Mouse (Mus musculus): ENCODE data around the gene Casr.

Gene Casr

DNA sequence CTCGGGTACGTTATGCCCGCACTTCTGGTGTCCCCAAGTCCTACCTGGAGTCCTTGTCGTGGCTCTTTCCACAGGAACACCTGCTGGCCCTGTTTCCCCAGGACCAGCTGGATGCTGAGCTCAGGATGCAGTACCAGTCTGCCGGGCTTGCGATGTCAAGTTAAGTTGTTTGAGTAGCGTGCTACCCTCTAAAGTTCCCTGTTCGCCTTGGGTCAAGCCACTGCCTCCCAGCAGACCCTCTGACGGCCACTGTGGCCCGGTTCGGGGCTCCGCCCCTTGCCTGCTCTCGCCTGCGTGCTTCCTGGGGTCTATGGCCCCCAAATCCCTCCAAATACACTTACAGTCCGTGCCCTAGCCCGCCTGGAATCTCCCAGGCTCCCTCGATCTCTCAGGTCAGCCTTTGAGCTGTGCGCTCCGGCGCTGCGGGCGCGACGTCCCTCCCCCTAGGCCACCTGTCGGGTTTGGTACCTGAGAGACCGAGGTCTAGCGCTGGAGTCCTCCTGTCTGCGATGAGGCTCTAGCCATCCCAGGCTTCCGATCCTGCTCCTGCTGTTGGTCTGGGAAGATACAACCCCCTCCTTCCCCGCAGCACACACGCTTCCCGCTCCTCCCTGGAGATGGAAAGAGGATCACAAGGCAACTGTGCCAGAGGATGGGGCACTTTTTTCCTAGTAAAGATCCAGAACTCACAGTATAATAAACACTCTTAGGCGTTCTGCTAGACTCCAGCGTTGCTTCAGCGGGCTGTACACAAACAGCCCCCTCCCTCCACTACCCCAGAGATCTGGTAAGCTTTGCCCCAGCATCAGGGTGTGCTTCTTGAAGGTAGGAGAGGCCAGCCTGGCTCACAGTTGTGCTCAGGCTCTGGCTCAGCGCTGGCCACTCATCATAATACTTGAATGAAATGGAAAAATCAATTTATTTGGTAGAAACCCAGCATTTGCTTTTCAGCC lies at the start of gene Casr:
Casr (minus strand) TSS at position 756 of the 953 bp plus-strand sequence.
- DNase-seq = peak; percentile 26

GRCm38 (mm10) chr16:36602632-36603031 lies 40.7 kb upstream of the Casr start:
- no peak for DNase-seq

DNA sequence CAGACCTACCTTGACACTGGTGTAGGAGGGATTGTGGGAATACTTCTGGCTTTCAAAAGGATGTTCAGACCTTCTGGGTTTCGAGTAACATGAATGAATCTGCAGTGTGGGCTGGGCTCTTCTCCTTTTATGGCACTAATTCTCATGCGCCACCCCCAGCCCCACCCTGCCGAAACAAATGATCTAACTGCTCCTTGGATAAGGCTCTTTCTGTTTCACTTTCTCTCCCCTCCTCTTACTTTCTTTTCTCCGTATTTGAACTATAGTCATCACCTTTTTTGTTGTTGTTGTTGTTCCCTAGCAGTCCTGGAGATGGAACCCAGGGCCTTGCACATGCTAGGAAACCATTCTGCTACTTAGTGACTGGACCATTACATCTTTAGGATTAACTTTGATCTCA lies 36.3 kb upstream of the Casr start:
- no peak for DNase-seq

DNA sequence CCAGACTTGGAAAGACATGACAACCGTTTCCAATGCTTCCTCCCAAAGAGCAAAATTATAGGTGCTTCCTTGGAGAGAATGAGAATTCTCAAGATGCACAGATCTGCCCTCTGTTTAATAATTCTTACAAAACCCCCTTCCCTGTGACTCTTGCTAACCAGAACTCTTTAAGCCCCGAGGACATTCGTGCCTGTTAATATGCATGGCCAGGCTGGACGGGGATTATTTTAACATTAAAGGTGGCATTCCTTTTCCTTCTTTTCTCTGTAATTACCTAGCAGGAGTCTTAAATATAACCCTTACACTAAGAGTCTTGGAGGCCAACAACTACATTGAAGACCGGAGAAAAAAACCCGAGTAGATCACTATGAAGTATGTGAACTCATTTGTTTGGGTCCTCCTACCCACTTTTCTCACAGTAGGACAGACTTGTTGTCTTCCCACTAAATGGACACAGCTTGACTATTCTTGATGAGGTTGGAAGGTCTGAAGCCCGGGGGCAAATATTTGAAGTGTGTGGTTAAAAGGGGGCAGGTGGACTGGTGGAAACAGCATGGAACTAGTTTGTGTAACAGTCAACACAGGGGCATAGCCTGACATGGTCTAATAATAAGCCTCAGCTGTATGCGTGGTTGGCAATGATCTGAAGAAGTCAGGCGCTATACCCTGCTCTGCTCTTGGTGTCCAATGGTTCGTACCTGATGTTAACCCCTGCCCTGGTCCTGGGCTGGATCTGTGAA lies 34.9 kb upstream of the Casr start:
- DNase-seq = peak; percentile 26

GRCm38 (mm10) chr16:36589898-36590297 lies 28.0 kb upstream of the Casr start:
- DNase-seq = no peak

DNA sequence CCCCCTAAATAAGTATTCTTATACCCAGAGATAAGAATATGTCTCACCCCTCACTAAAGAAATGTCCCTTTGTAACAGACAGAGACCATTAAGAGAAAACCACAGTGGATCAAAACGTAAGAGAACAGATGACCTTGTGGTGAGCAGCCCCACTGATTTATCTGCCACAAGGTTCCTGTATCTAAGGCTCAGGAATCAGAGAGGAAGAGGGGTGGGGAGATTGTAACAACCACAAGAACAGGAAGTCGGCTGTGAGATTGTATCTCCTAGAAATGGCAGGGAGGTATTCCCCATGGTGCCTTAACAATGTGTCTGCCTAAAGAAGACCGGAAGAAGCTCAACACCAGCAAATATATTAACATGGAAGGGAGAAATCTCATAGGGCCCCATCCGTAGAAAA lies 26.0 kb upstream of the Casr start:
- no peak for DNase-seq

DNA sequence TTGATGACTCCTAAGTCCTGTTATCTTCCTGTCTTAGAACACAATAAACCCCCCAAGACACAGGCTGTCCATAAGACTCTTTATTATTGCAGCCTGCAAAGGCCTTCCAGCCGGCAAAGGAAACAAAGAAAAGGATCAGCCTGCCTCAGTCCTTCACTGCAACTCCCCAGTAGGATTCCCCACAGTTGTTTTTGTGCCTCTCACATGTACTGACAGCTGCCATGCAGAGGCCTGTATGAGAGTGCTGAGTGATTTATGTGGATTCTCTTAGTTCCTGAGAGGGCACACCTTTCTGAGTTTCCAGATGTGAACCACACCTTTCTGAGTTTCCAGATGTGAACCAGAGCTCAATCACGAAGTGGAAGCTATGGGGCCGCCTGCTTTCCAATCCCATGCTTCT lies 20.1 kb upstream of the Casr start:
- no peak for DNase-seq

DNA sequence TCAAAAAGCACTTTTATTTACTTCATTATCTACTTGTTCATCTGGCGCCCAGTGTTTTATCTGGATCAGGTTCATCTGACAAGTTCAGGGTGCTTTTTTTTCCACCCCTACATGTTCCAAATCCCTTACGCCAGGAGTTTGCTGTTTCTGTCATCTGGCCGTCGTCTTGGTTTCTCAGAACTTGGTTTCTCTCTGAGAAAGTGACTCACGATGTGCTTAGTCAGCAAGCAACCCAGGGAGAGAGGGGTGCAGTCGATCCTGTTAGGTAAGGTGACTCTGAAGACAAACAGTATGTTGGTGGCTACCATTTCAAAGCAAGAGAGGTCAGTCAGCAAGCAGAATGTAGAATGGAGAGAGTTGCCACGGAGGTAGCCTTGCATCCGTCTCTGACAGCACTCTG lies 10.0 kb upstream of the Casr start:
- no peak for DNase-seq

- DNase-seq = no peak
Observed at GRCm38 (mm10) chr16:36559573-36559972, 2.4 kb downstream of the Casr start.

- no peak for DNase-seq
Observed at GRCm38 (mm10) chr16:36555672-36556165, 6.2 kb downstream of the Casr start.

DNA sequence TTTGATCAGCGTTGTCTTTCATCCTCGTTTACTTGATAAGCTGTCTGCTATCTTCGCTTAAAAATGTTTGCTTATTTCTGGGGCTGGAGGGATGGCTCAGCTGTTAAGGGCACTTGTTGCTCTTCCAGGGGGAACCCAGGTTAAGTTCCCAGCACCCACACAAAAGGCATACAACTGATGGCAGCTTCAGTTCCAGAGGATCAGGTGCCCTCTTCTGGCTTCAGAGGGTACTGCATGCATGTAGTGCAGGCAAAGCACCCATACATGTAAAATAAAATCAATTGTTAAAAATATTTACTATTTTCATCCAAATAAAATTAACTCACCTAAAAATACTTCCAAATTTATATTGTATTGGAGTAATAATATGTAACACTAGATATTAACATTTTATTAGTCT lies 8.3 kb downstream of the Casr start:
- no peak for DNase-seq

GRCm38 (mm10) chr16:36545333-36545732 lies 16.6 kb downstream of the Casr start:
- DNase-seq = peak; percentile 62

DNA sequence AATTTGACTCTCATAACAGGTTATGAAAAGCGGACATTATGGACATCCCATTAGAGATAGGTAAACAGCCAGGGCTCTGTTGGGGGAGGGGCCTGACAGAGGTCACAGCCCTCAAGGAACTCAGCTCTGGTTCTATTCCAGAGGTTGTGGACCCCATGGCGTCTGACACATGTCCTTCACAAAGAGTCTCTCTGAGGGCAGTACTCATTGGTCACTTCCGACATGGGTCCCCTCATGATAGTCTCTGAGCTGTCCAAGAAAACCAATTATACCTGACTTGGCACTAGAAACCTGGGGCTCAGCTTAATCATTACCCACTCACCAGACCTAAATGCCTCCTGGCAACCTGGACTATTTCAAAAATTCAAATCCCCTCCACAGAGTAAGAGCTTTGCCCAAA lies 18.9 kb downstream of the Casr start:
- DNase-seq = peak; percentile 54

- DNase-seq = no peak
Observed at GRCm38 (mm10) chr16:36540834-36541233, 21.1 kb downstream of the Casr start.

DNA sequence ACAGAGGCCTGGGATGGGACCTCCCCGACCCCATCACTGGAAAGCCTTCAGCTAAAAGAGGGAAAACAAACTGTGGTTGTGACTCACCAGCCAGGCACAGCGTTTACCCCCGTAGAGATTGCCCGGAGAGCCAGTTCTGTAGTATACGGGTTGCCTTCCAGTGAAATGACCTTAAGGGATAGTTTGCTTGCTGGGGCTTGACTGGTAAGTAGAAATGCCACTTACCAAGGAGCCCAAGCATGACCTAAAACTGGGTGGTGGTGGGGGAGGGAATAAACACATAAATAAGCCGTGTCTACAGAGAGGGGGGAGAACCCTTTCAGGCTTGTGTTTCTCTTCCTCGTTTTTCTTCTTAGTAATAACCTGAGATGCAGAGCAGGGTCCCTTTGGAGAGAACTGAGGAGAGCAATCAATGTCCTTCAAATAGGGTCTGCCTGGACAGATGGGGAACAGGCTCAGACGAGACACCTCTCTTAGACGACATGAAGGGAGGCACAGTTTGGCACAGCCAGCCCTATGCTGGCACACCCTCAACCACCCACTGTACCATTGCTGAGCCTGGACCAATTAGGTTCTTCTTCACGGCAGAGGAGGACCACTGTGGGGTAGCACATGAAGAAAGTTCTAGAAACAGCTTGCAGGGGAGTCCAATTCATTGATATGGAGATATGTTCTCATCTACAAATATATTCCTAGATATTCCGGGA lies 28.8 kb downstream of the Casr start:
- DNase-seq = peak; percentile 38

DNA sequence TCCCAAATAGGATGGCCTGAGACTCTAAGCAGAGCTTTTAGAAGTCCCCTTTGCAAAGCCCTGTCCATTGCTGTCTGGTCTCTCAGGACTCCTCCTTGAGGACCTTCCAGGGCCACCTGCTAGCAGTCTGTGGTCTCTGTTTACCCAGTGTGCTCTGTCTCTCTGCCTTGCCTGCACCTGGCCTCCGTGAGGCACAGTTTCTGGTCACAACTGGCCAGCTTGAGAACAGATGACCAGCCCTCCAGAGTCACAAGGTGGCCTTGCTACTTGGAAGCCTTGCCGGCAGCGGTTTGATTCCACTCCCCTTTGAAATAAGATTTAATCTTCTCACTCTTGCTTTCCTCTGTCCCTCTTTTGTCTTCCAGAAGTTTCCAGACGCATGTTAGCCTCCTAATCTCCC lies 29.9 kb downstream of the Casr start:
- peak; percentile 28 for DNase-seq

GRCm38 (mm10) chr16:36531630-36532029 lies 30.3 kb downstream of the Casr start:
- no peak for DNase-seq

GRCm38 (mm10) chr16:36530566-36531552 lies 31.1 kb downstream of the Casr start:
- DNase-seq = peak; percentile 37

DNA sequence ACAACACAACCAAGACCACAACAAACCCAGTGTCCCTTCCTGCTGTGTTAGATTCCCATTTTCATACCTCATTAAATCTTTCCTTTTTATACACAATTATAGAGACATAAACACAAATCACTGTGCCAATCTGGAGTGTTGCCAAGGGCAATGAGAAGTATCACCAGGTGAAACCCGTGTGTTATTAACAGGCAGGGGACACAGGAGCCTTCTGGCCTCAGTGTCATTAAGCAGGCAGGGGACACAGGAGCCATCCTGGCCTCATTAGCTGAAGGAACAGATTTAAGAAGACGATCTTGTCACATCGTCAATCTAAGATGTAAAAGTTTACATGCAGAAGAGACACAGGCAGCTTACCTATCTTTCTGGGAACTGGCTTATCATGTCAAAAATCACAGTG lies 33.1 kb downstream of the Casr start:
- DNase-seq = no peak

DNA sequence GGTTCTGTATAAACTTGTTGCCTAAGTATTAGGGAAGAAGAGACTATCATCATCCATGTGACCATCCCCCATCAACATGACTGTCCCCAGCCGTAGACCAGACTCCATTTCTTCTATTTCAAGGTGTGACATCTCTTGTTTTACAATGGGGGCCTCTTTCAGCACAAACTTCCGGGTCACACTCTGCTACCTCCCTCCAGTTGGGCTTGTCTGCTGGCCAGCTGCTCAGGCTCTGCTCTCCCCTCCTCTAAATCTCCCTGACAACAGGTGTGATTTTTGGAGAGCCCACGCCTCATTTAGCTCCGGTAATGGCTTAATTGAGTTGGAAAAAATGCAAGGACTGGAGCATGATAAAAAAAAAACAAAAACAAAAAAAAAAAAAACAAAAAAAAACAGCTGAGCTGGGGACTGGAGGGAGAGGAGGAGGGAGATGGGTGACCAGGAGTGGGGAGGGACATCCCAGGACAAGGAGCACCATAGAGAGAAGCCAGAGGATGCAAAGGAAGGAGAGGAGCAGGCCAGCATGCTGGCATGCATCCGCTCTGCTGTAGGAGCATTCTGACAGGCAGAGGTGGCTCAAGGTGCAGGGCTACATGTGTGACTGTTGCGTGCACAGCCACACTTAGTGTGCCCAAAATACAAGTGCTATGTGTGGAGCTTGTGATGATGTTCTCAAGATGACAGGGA lies 35.2 kb downstream of the Casr start:
- peak; percentile 18 for DNase-seq

DNA sequence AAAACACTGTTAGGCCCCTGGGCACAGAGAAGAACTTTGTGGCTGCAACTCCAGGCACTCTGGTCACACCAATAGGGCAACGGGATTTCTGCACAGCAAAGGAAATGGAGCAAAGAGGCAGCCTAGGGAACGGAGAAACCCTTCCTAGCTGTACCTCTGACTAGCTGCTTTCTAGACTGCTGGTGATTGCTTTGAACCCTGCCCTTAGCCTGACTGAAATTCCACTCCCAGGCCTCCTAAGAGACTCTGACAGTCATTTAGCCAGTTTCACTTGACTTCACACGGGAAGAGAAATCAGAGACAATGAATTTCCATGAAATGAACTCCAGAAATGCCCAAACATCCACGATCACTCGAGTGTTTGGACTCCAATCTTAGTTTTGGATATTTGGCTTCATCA lies 38.8 kb downstream of the Casr start:
- no peak for DNase-seq

Measured in kidney, postnatal 10 days (tissue).